47 mouse cellular contexts compared by ENCODE assay signal in genomic region chr17:45690044-45690443, GRCm38 (mm10). TPM values are rescaled to one million over a fixed set of nuclear protein-coding genes. Genes with fewer than 3 reads are reported as not detected.
"Had no signal": no experiment of that assay in that cellular context is flagged by ENCODE, and none has a peak within 500 bp of the region (broad histone marks: within the 10 kb centered on the region; RNA-seq: fewer than 3 reads in every experiment).

No protein-coding gene starts in this region.

- DNase-seq: heart, postnatal 10 days; heart, postnatal 14 days; heart, postnatal 36 days; heart, postnatal 4 days; kidney, adult 11 months; kidney, adult 18-20 months; kidney, adult 2 months; kidney, adult 8-10 months; kidney, adult 9 months; kidney, postnatal 10 days; kidney, postnatal 14 days; kidney, postnatal 25 days; kidney, postnatal 36 days; kidney, postnatal 4 days; layer of hippocampus, adult 9-11 months; layer of hippocampus, postnatal 36 days had no signal

- H3K9me3 ChIP-seq: heart, embryonic 12.5 days; heart, embryonic 13.5 days; heart, embryonic 15.5 days; hindbrain, embryonic 10.5 days; hindbrain, embryonic 12.5 days; hindbrain, embryonic 13.5 days; hindbrain, embryonic 15.5 days; intestine, embryonic 15.5 days; kidney, embryonic 15.5 days had no signal

- ATAC-seq: hindbrain, embryonic 16.5 days; hindbrain, postnatal 0 days; inflammation-experienced regulatory T-cells, adult 6 months; intestine, embryonic 15.5 days; intestine, embryonic 16.5 days; intestine, postnatal 0 days had no signal

- H3K9ac ChIP-seq: heart, embryonic 12.5 days; heart, embryonic 13.5 days; heart, embryonic 15.5 days; hindbrain, embryonic 12.5 days; hindbrain, embryonic 13.5 days; hindbrain, embryonic 14.5 days; hindbrain, embryonic 15.5 days; intestine, embryonic 15.5 days; kidney, embryonic 15.5 days had no signal

- H3K27ac ChIP-seq: heart, embryonic 13.5 days; heart, embryonic 15.5 days; hindbrain, embryonic 10.5 days; hindbrain, embryonic 12.5 days; hindbrain, embryonic 13.5 days; hindbrain, embryonic 14.5 days; hindbrain, embryonic 15.5 days; hindbrain, postnatal 0 days; intestine, embryonic 15.5 days; kidney, embryonic 15.5 days; kidney, postnatal 0 days; layer of hippocampus, adult 2 months; left cerebral cortex, adult 2 months had no signal

- H3K27me3 ChIP-seq: heart, embryonic 12.5 days; heart, embryonic 13.5 days; heart, embryonic 15.5 days; hindbrain, embryonic 12.5 days; hindbrain, embryonic 13.5 days; hindbrain, embryonic 15.5 days; intestine, embryonic 15.5 days; kidney, embryonic 15.5 days had no signal

- H3K4me2 ChIP-seq: heart, embryonic 11.5 days; heart, embryonic 12.5 days; heart, embryonic 13.5 days; heart, embryonic 15.5 days; hindbrain, embryonic 12.5 days; hindbrain, embryonic 13.5 days; hindbrain, embryonic 14.5 days; hindbrain, embryonic 15.5 days; intestine, embryonic 15.5 days; kidney, embryonic 15.5 days had no signal

- H3K36me3 ChIP-seq: heart, embryonic 12.5 days; heart, embryonic 13.5 days; heart, embryonic 15.5 days; hindbrain, embryonic 10.5 days; hindbrain, embryonic 12.5 days; hindbrain, embryonic 13.5 days; hindbrain, embryonic 15.5 days; intestine, embryonic 15.5 days; kidney, embryonic 15.5 days had no signal

- H3K4me3 ChIP-seq: heart, embryonic 12.5 days; heart, embryonic 13.5 days; heart, embryonic 15.5 days; hindbrain, embryonic 10.5 days; hindbrain, embryonic 12.5 days; hindbrain, embryonic 13.5 days; hindbrain, embryonic 15.5 days; intestine, embryonic 15.5 days; kidney, embryonic 15.5 days; layer of hippocampus, adult 2 months; left cerebral cortex, adult 2 months had no signal

RNA-seq across cellular contexts. Expression of gene Capn11, which starts 30.9 kb away (rescaled TPM):
- total RNA-seq: heart, postnatal 10 days; heart, postnatal 25 days; heart, postnatal 36 days had no signal
- polyA plus RNA-seq: heart, postnatal 0 days; inflammation-experienced regulatory T-cells, adult 6 months; intestine, embryonic 14.5 days; intestine, postnatal 0 days; kidney, embryonic 14.5 days; kidney, postnatal 0 days had no signal

RNA-seq across cellular contexts. Expression of gene 1600014C23Rik, which starts 43.6 kb away (rescaled TPM):
- total RNA-seq: heart, postnatal 10 days; heart, postnatal 36 days; hematopoietic stem cell, adult 5-6 weeks; hindbrain, postnatal 0 days; layer of hippocampus, adult 18-20 months; layer of hippocampus, adult 2 months; layer of hippocampus, adult 8-10 months; layer of hippocampus, postnatal 10 days; layer of hippocampus, postnatal 14 days; layer of hippocampus, postnatal 36 days; left cerebral cortex, adult 18-20 months; left cerebral cortex, adult 2 months had no signal
- polyA plus RNA-seq: hindbrain, embryonic 12.5 days; hindbrain, embryonic 13.5 days; hindbrain, embryonic 14.5 days; inflammation-experienced regulatory T-cells, adult 6 months; intestine, embryonic 14.5 days; intestine, postnatal 0 days; kidney, adult 2 months; kidney, embryonic 16.5 days; large intestine, adult 2 months had no signal
